Mouse (Mus musculus): Measurements from ENCODE around the gene Spata7. TPM values are rescaled to one million over a fixed set of nuclear protein-coding genes. Genes with fewer than 3 reads are reported as not detected.

Spata7 gene
- polyA plus RNA-seq, 1 experiment from 2014 or later = 37.7 TPM

DNA sequence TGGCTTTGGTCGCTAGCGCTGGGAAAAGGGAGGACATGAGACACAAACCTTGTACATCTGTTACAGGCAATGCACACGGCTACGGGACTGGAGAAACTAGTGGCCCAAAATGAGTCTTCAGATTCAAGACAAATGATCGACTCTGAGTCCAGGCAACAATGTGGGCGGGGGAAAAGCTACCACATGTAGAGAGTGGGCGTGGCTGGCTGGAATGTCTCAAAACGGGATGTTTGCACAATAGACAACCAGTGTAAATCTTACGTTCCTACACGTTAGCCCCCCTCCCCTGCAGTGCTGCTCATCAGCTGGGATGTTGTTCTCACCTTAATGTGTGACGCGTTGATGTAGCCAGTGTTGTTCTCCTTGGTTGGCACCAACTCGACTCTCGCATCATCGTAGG lies 54.2 kb downstream of the Spata7 start:
- Histone ChIP-seq H3K9me3 (replicated peaks; ENCODE audit: control insufficient read depth, low read length, poor library complexity, severe bottlenecking) (no peaks in the 10 kb centered on the region), H3K27me3 (ENCODE audit: control insufficient read depth, insufficient read depth, low read depth, low read length) (no peaks in the 10 kb centered on the region), H3K27ac (ENCODE audit: low read length) (no peak overlapping the region), H3K36me3 (ENCODE audit: control insufficient read depth, insufficient read depth, low read length) (peaks cover 6% of the 10 kb centered on the region), H3K4me1 (ENCODE audit: control insufficient read depth, insufficient read depth, low read length) (no peaks in the 10 kb centered on the region), H3K9ac (ENCODE audit: low read depth, low read length) (no peak overlapping the region), H3K4me2 (ENCODE audit: low read length) (no peak overlapping the region), H3K4me3 (ENCODE audit: low read depth, low read length) (no peak overlapping the region)
- WGBS = 86% methylated on average over 15 of the region's 15 CpGs
- ATAC-seq = no peak

DNA sequence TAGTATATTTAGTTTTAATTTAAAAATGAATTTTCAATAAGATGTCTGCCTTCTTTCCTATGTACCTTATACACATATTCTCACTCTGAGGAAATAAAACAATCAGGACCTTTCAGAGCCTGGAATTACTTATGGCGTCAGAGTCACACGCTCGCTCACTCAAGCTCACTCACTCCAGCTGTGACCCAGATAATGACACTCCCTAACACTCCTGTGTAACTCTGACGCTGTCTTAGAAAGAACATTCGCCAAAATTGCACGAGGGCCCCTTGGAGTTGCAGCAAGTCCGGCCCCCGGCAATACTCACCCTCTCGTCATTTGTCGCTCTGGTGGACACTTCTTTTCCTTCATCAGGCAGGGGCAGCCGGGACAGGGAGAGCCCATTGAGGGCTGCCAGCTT lies 55.2 kb downstream of the Spata7 start:
- ATAC-seq = no peak
- WGBS = 84% methylated on average over 11 of the region's 11 CpGs
- no peaks in the 10 kb centered on the region for H3K4me1 ChIP-seq (ENCODE audit: control insufficient read depth, insufficient read depth, low read length)
- H3K4me2 ChIP-seq (ENCODE audit: low read length) = no peak overlapping the region
- no peaks in the 10 kb centered on the region for H3K9me3 ChIP-seq (replicated peaks; ENCODE audit: control insufficient read depth, low read length, poor library complexity, severe bottlenecking)
- H3K4me3 ChIP-seq (ENCODE audit: low read depth, low read length) = no peak overlapping the region
- H3K27me3 ChIP-seq (ENCODE audit: control insufficient read depth, insufficient read depth, low read depth, low read length) = no peaks in the 10 kb centered on the region
- no peak overlapping the region for H3K9ac ChIP-seq (ENCODE audit: low read depth, low read length)
- H3K36me3 ChIP-seq (ENCODE audit: control insufficient read depth, insufficient read depth, low read length) = peaks cover 6% of the 10 kb centered on the region
- no peak overlapping the region for H3K27ac ChIP-seq (ENCODE audit: low read length)

DNA sequence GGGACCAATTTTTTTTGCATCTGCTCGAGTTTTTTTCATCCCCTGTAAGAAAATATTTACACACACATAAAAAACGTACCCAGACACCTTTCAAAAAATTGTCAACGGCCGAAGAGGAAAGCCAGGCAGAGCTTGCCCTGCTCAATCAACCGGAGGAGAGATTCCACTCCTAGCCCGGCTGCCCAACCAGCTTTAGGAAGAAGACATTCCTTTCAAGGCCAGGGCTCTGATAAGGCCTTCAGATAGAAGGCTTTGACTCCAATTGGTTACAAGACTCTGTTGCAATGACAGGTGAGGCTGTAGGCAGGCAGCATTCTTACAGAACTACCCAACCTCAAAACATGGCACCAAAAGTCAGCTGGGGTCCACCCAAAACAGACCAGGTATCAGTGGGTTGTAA lies 55.6 kb downstream of the Spata7 start:
- H3K27ac ChIP-seq (ENCODE audit: low read length) = no peak overlapping the region
- H3K4me2 ChIP-seq (ENCODE audit: low read length) = no peak overlapping the region
- H3K27me3 ChIP-seq (ENCODE audit: control insufficient read depth, insufficient read depth, low read depth, low read length) = no peaks in the 10 kb centered on the region
- H3K9ac ChIP-seq (ENCODE audit: low read depth, low read length) = no peak overlapping the region
- WGBS = 77% methylated on average over 6 of the region's 6 CpGs
- no peaks in the 10 kb centered on the region for H3K4me1 ChIP-seq (ENCODE audit: control insufficient read depth, insufficient read depth, low read length)
- no peak for ATAC-seq
- peaks cover 6% of the 10 kb centered on the region for H3K36me3 ChIP-seq (ENCODE audit: control insufficient read depth, insufficient read depth, low read length)
- no peaks in the 10 kb centered on the region for H3K9me3 ChIP-seq (replicated peaks; ENCODE audit: control insufficient read depth, low read length, poor library complexity, severe bottlenecking)
- H3K4me3 ChIP-seq (ENCODE audit: low read depth, low read length) = no peak overlapping the region

- H3K36me3 ChIP-seq (ENCODE audit: control insufficient read depth, insufficient read depth, low read length) = 0 out of 2 replicates have a peak, but pooled peaks cover 7% of the 10 kb centered on the region
- no peaks in the 10 kb centered on the region for H3K4me1 ChIP-seq (ENCODE audit: control insufficient read depth, insufficient read depth, low read length)
- 77% methylated on average over 8 of the region's 8 CpGs for WGBS
- H3K4me2 ChIP-seq (ENCODE audit: low read length) = no peak overlapping the region
- H3K9me3 ChIP-seq (replicated peaks; ENCODE audit: control insufficient read depth, low read length, poor library complexity, severe bottlenecking) = no peaks in the 10 kb centered on the region
- no peak overlapping the region for H3K9ac ChIP-seq (ENCODE audit: low read depth, low read length)
- no peaks in the 10 kb centered on the region for H3K27me3 ChIP-seq (ENCODE audit: control insufficient read depth, insufficient read depth, low read depth, low read length)
- H3K27ac ChIP-seq (ENCODE audit: low read length) = no peak overlapping the region
- no peak for ATAC-seq
- no peak overlapping the region for H3K4me3 ChIP-seq (ENCODE audit: low read depth, low read length)
These were observed 62.3 kb downstream of the Spata7 start for GRCm38 (mm10) chr12:98690230-98690629.

DNA sequence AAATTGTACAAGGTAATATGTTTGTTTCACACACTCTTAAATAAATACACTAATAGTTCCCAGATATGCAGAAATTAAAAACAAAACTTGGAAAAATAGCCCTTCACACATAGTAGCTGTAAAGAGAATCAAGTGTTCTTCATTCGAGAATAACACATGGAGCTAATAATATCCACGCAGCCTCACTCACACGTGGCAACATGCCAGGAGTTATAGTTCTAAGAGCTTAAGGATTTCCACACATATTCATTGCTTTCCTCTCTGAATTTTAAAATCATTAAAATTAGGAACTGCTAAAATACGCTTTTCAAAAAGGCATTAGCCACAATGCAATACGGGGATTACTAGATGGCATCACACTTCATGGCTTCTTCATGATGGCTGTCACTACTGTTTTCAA lies 69.2 kb downstream of the Spata7 start:
- no peak overlapping the region for H3K27ac ChIP-seq (ENCODE audit: low read length)
- no peaks in the 10 kb centered on the region for H3K27me3 ChIP-seq (ENCODE audit: control insufficient read depth, insufficient read depth, low read depth, low read length)
- WGBS = 82% methylated on average over 5 of the region's 5 CpGs
- 0 out of 2 replicates have a peak, but pooled peaks cover 5% of the 10 kb centered on the region for H3K36me3 ChIP-seq (ENCODE audit: control insufficient read depth, insufficient read depth, low read length)
- no peak overlapping the region for H3K4me2 ChIP-seq (ENCODE audit: low read length)
- no peak for ATAC-seq
- no peak overlapping the region for H3K4me3 ChIP-seq (ENCODE audit: low read depth, low read length)
- H3K4me1 ChIP-seq (ENCODE audit: control insufficient read depth, insufficient read depth, low read length) = no peaks in the 10 kb centered on the region
- H3K9me3 ChIP-seq (replicated peaks; ENCODE audit: control insufficient read depth, low read length, poor library complexity, severe bottlenecking) = no peaks in the 10 kb centered on the region
- no peak overlapping the region for H3K9ac ChIP-seq (ENCODE audit: low read depth, low read length)

- Histone ChIP-seq H3K9me3 (replicated peaks; ENCODE audit: control insufficient read depth, low read length, poor library complexity, severe bottlenecking) (no peaks in the 10 kb centered on the region), H3K4me2 (ENCODE audit: low read length) (no peak overlapping the region), H3K27ac (ENCODE audit: low read length) (no peak overlapping the region), H3K9ac (ENCODE audit: low read depth, low read length) (no peak overlapping the region), H3K4me1 (ENCODE audit: control insufficient read depth, insufficient read depth, low read length) (no peaks in the 10 kb centered on the region), H3K36me3 (ENCODE audit: control insufficient read depth, insufficient read depth, low read length) (no peaks in the 10 kb centered on the region), H3K27me3 (ENCODE audit: control insufficient read depth, insufficient read depth, low read depth, low read length) (no peaks in the 10 kb centered on the region), H3K4me3 (ENCODE audit: low read depth, low read length) (no peak overlapping the region)
- WGBS = 75% methylated on average over 9 of the region's 9 CpGs
- ATAC-seq = no peak
These were observed 73.6 kb downstream of the Spata7 start for GRCm38 (mm10) chr12:98701564-98701963.

GRCm38 (mm10) chr12:98703554-98703953 lies 75.6 kb downstream of the Spata7 start:
- no peaks in the 10 kb centered on the region for H3K36me3 ChIP-seq (ENCODE audit: control insufficient read depth, insufficient read depth, low read length)
- WGBS = 80% methylated on average over 2 of the region's 2 CpGs
- H3K4me1 ChIP-seq (ENCODE audit: control insufficient read depth, insufficient read depth, low read length) = no peaks in the 10 kb centered on the region
- no peak for ATAC-seq
- H3K4me3 ChIP-seq (ENCODE audit: low read depth, low read length) = no peak overlapping the region
- no peaks in the 10 kb centered on the region for H3K9me3 ChIP-seq (replicated peaks; ENCODE audit: control insufficient read depth, low read length, poor library complexity, severe bottlenecking)
- H3K27me3 ChIP-seq (ENCODE audit: control insufficient read depth, insufficient read depth, low read depth, low read length) = no peaks in the 10 kb centered on the region
- H3K27ac ChIP-seq (ENCODE audit: low read length) = no peak overlapping the region
- H3K9ac ChIP-seq (ENCODE audit: low read depth, low read length) = no peak overlapping the region
- H3K4me2 ChIP-seq (ENCODE audit: low read length) = no peak overlapping the region

DNA sequence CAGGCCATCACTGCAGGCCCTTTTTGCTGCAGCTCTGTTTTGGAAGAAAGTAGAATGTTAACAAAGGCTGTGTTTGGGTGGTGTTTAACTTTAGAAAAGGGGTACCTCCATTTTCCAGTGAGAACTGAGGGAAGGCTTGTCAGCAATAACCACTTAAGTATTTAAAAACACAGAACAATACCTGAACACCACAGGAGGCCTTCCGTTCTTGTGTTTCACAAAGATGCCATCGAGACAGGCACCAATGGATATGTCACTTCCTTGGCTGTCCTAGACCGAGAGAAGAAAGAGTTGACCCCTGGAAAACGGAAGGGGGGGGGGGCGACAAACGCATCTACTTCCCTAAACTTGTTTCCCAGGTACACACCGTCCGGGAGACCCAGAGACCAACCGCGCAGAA lies 76.0 kb downstream of the Spata7 start:
- 82% methylated on average over 10 of the region's 10 CpGs for WGBS
- ATAC-seq = no peak

GRCm38 (mm10) chr12:98712819-98713218 lies 84.9 kb downstream of the Spata7 start:
- H3K9ac ChIP-seq (ENCODE audit: low read depth, low read length) = no peak overlapping the region
- 66% methylated on average over 6 of the region's 6 CpGs for WGBS
- no peaks in the 10 kb centered on the region for H3K9me3 ChIP-seq (replicated peaks; ENCODE audit: control insufficient read depth, low read length, poor library complexity, severe bottlenecking)
- no peak overlapping the region for H3K27ac ChIP-seq (ENCODE audit: low read length)
- H3K4me2 ChIP-seq (ENCODE audit: low read length) = no peak overlapping the region
- H3K4me1 ChIP-seq (ENCODE audit: control insufficient read depth, insufficient read depth, low read length) = no peaks in the 10 kb centered on the region
- ATAC-seq = no peak
- no peak overlapping the region for H3K4me3 ChIP-seq (ENCODE audit: low read depth, low read length)
- no peaks in the 10 kb centered on the region for H3K27me3 ChIP-seq (ENCODE audit: control insufficient read depth, insufficient read depth, low read depth, low read length)
- H3K36me3 ChIP-seq (ENCODE audit: control insufficient read depth, insufficient read depth, low read length) = no peaks in the 10 kb centered on the region

More for the DNA sequence above, 76.0 kb downstream of the Spata7 start:
- no peaks in the 10 kb centered on the region for H3K9me3 ChIP-seq (replicated peaks; ENCODE audit: control insufficient read depth, low read length, poor library complexity, severe bottlenecking)
- H3K9ac ChIP-seq (ENCODE audit: low read depth, low read length) = no peak overlapping the region
- H3K27ac ChIP-seq (ENCODE audit: low read length) = no peak overlapping the region
- H3K4me3 ChIP-seq (ENCODE audit: low read depth, low read length) = no peak overlapping the region
- H3K36me3 ChIP-seq (ENCODE audit: control insufficient read depth, insufficient read depth, low read length) = no peaks in the 10 kb centered on the region
- no peaks in the 10 kb centered on the region for H3K4me1 ChIP-seq (ENCODE audit: control insufficient read depth, insufficient read depth, low read length)
- no peaks in the 10 kb centered on the region for H3K27me3 ChIP-seq (ENCODE audit: control insufficient read depth, insufficient read depth, low read depth, low read length)
- no peak overlapping the region for H3K4me2 ChIP-seq (ENCODE audit: low read length)
